Mouse (Mus musculus): ENCODE data around the gene Triobp. TPM values are rescaled to one million over a fixed set of nuclear protein-coding genes. Genes with fewer than 3 reads are reported as not detected.

Gene Triobp
- total RNA-seq, 1 experiment = 30.6 TPM

DNA sequence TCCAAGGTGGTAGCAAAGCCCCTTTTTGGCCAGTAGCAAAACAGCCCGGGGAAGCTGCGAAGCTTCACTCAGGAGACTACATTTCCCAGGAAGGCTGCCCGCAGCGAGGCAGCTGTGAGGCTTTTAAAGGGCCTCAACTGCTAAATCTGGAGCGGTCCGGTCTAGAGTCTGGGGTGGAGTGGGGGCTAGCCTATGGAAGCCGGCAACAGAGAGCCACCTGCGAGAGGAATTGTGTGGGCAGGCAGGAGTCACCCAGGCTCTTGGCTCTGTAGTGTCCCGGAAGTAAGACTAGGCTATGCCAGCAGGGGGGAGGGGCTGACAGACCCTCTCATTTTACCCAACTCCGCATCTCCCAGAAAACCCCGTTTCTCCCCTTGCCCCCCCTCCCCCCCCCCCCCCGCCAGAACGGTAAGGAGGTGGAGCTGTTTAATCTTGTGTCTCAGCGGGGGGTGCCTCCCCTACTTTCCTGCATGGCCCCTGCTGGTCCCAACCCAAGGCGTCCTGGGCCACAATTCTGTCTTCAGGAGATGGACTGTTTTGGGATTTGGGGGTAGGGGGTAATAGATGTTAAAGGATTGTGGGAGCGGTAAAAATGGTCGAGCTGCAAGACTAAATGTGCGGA is 78.3 kb downstream of the Triobp start:
- H3K9ac ChIP-seq (ENCODE audit: insufficient read depth, low read depth, low read length, poor library complexity, severe bottlenecking) = no peak overlapping the region
- H3K27ac ChIP-seq (ENCODE audit: insufficient read depth, low read depth, low read length, poor library complexity, severe bottlenecking) = no peak overlapping the region
- TF ChIP-seq HCFC1 (IDR thresholded peaks at IDR 0.05; ENCODE audit: borderline replicate concordance, insufficient read depth, low read length) (0 out of 2 replicates have a peak, but pooled peaks have one; percentile 47), CHD2 (IDR thresholded peaks at IDR 0.05; ENCODE audit: low read depth, low read length) (no peak), MAFK (IDR thresholded peaks at IDR 0.05; ENCODE audit: insufficient read depth, low read depth, low read length) (no peak)
- H3K9me3 ChIP-seq (ENCODE audit: control insufficient read depth, insufficient read depth, low read depth, low read length) = no peaks in the 10 kb centered on the region
- DNase-seq (ENCODE audit: low read depth, low spot score) = no peak
- no peaks in the 10 kb centered on the region for H3K36me3 ChIP-seq (ENCODE audit: control insufficient read depth, insufficient read depth, low read length, poor library complexity, severe bottlenecking)
- in situ Hi-C loops (cut with MboI; ENCODE audit: low sequenced_read_pairs in 2 of 2, unreplicated experiment in 2 of 2) = no loop called here
- peaks cover 8 to 17% of the 10 kb centered on the region in 2 experiments; a peak in 2 of 4 replicates for H3K4me1 ChIP-seq (ENCODE audit: control insufficient read depth in 2 of 2, insufficient read depth in 2 of 2, low read length in 2 of 2, poor library complexity in 1 of 2)
- peak overlapping the region in 1 of 2 experiments; percentile 30; a peak in 1 of 4 replicates for H3K4me3 ChIP-seq (ENCODE audit: insufficient read depth in 1 of 2, low read depth in 1 of 2, low read length in 2 of 2, poor library complexity in 1 of 2, severe bottlenecking in 1 of 2)

DNA sequence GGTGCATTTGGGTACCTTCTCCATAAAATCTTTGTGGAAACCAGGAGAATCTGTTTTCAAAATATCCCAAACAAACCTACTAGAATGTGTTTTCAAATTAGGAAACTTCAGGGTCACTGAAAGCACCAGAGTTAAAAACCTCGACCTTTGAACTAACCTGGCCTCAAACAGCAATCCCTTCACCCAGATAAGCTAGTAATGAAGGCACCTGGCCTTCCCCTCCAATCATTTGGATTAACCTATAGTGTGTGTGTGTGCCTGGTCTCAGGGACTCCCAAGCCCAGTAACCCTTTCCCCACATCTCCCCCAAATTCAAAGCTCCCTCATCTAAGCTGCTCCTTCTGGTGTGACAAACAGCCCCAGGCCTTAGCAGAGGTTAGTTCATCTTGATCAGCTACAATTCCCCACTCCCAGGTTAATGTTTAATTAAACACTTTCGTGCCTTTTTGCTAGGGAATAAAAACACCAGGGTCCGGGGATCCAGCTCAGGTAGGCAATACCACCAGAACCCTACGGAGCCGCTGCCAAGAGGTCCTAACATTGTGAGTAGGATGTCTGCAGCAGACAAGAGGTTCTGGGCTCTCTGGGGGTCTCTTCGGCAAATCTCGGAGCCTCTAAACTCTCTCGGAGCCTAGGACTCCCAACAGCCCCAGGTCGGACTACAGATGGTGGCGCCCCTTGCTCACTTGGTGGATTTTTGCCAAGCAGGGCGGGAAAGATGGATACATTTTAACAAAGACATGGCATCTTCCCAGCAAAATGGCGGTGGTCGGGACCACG is 79.2 kb downstream of the Triobp start:
- H3K9me3 ChIP-seq (ENCODE audit: control insufficient read depth, insufficient read depth, low read depth, low read length) = no peaks in the 10 kb centered on the region
- in situ Hi-C loops (cut with MboI; ENCODE audit: low sequenced_read_pairs in 2 of 2, unreplicated experiment in 2 of 2) = no loop called here
- H3K4me1 ChIP-seq (ENCODE audit: control insufficient read depth in 2 of 2, insufficient read depth in 2 of 2, low read length in 2 of 2, poor library complexity in 1 of 2) = peaks cover 8 to 21% of the 10 kb centered on the region in 2 experiments; a peak in 2 of 4 replicates
- no peak for TF ChIP-seq ZNF384 (IDR thresholded peaks at IDR 0.05; ENCODE audit: low read depth, low read length)
- TF ChIP-seq CHD2 (IDR thresholded peaks at IDR 0.05; ENCODE audit: low read depth, low read length) = no peak
- no peak for TF ChIP-seq MAFK (IDR thresholded peaks at IDR 0.05; ENCODE audit: insufficient read depth, low read depth, low read length)
- TF ChIP-seq ZC3H11A (IDR thresholded peaks at IDR 0.05; ENCODE audit: borderline replicate concordance, low read depth, low read length) = no peak
- no peak for TF ChIP-seq HCFC1 (IDR thresholded peaks at IDR 0.05; ENCODE audit: borderline replicate concordance, insufficient read depth, low read length)
- H3K4me3 ChIP-seq (ENCODE audit: insufficient read depth in 1 of 2, low read depth in 1 of 2, low read length in 2 of 2, poor library complexity in 1 of 2, severe bottlenecking in 1 of 2) = peak overlapping the region in 1 of 2 experiments; percentile 76; a peak in 3 of 4 replicates
- H3K27ac ChIP-seq (ENCODE audit: insufficient read depth, low read depth, low read length, poor library complexity, severe bottlenecking) = no peak overlapping the region
- no peaks in the 10 kb centered on the region for H3K36me3 ChIP-seq (ENCODE audit: control insufficient read depth, insufficient read depth, low read length, poor library complexity, severe bottlenecking)
- no peak for DNase-seq (ENCODE audit: low read depth, low spot score)
- H3K9ac ChIP-seq (ENCODE audit: insufficient read depth, low read depth, low read length, poor library complexity, severe bottlenecking) = peak overlapping the region; percentile 90; the same call in 1 of the 2 replicates

DNA sequence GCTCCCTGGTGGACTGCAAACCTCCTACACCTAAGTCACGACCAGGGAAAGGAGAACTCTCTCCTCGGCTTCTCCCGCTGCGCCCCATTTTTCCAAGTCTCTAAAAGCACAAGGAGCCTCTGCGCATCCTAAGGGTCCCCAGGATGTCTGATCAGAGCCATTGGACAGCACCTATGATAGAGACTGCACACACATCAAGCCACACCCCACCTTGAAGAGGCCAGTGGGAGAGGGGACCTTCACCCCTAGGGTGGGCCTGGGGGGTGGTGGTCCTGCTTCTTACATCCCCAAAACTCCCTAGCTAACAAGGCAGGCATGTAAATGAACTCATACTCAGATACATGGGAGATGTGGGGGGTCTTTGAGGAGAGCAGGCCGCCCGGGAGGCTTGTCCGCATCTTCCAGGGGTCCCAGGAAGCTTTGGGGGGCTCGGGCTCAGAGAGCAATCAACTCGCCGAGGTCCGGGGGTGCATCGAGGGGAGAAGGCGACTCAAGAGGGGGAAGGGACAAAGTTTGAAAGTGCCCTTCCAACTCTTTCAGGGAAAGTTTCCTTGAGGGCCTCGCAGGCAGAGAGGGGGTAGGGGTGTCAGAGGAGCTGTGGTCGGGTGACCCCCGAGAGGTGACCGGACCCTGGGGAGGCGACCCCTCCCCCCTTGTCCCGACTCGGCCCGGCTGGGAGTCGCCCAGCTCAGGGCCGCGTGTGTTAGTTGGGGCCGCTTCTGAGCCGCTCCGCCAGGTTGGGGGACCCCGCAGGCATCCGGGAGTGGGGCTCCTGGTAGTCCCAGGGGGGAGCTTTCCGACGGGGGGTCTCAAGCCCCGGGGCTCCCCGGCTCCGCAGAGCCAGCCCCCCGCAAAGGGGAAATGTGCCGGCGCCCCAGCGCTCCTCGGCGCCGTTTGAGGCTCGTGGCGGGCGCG is 80.0 kb downstream of the Triobp start:
- in situ Hi-C loops (cut with MboI; ENCODE audit: low sequenced_read_pairs in 2 of 2, unreplicated experiment in 2 of 2) = no loop called here
- Histone ChIP-seq H3K27ac (ENCODE audit: insufficient read depth, low read depth, low read length, poor library complexity, severe bottlenecking) (no peak overlapping the region), H3K36me3 (ENCODE audit: control insufficient read depth, insufficient read depth, low read length, poor library complexity, severe bottlenecking) (no peaks in the 10 kb centered on the region), H3K9me3 (ENCODE audit: control insufficient read depth, insufficient read depth, low read depth, low read length) (no peaks in the 10 kb centered on the region), H3K9ac (ENCODE audit: insufficient read depth, low read depth, low read length, poor library complexity, severe bottlenecking) (peak overlapping the region; percentile 90), H3K4me3 (ENCODE audit: insufficient read depth in 1 of 2, low read depth in 1 of 2, low read length in 2 of 2, poor library complexity in 1 of 2, severe bottlenecking in 1 of 2) (peak overlapping the region; percentile 76), H3K4me1 (ENCODE audit: control insufficient read depth in 2 of 2, insufficient read depth in 2 of 2, low read length in 2 of 2, poor library complexity in 1 of 2) (peaks cover 8 to 21% of the 10 kb centered on the region in 2 experiments; a peak in 2 of 4 replicates)
- DNase-seq (ENCODE audit: low read depth, low spot score) = no peak
- TF ChIP-seq ZC3H11A (IDR thresholded peaks at IDR 0.05; ENCODE audit: borderline replicate concordance, low read depth, low read length) (no peak), MAFK (IDR thresholded peaks at IDR 0.05; ENCODE audit: insufficient read depth, low read depth, low read length) (no peak), ZNF384 (IDR thresholded peaks at IDR 0.05; ENCODE audit: low read depth, low read length) (no peak), CHD2 (IDR thresholded peaks at IDR 0.05; ENCODE audit: low read depth, low read length) (no peak), HCFC1 (IDR thresholded peaks at IDR 0.05; ENCODE audit: borderline replicate concordance, insufficient read depth, low read length) (no peak)

- peak; percentile 71 for DNase-seq (ENCODE audit: low read depth, low spot score)
- no peak for TF ChIP-seq CHD2 (IDR thresholded peaks at IDR 0.05; ENCODE audit: low read depth, low read length)
- no peak for TF ChIP-seq ZNF384 (IDR thresholded peaks at IDR 0.05; ENCODE audit: low read depth, low read length)
- no peak for TF ChIP-seq MAFK (IDR thresholded peaks at IDR 0.05; ENCODE audit: insufficient read depth, low read depth, low read length)
- TF ChIP-seq ZC3H11A (IDR thresholded peaks at IDR 0.05; ENCODE audit: borderline replicate concordance, low read depth, low read length) = no peak
- TF ChIP-seq HCFC1 (IDR thresholded peaks at IDR 0.05; ENCODE audit: borderline replicate concordance, insufficient read depth, low read length) = no peak
These were observed 80.8 kb downstream of the Triobp start, which contains the start of gene H1f0 for GRCm38 (mm10) chr15:79028237-79028738. TSS of gene H1f0 (plus strand) at chr15:79028450.

More at GRCm38 (mm10) chr15:79028237-79028738, 80.8 kb downstream of the Triobp start, which contains the start of gene H1f0:
- in situ Hi-C loops (cut with MboI; ENCODE audit: low sequenced_read_pairs in 2 of 2, unreplicated experiment in 2 of 2) = no loop called here
- Histone ChIP-seq H3K9ac (ENCODE audit: insufficient read depth, low read depth, low read length, poor library complexity, severe bottlenecking) (peak within 1 kb of the TSS; percentile 90), H3K9me3 (ENCODE audit: control insufficient read depth, insufficient read depth, low read depth, low read length) (no peaks in the 10 kb centered on the region), H3K27ac (ENCODE audit: insufficient read depth, low read depth, low read length, poor library complexity, severe bottlenecking) (no peak within 1 kb of the TSS), H3K4me3 (ENCODE audit: insufficient read depth in 1 of 2, low read depth in 1 of 2, low read length in 2 of 2, poor library complexity in 1 of 2, severe bottlenecking in 1 of 2) (peak within 1 kb of the TSS; percentile 76), H3K36me3 (ENCODE audit: control insufficient read depth, insufficient read depth, low read length, poor library complexity, severe bottlenecking) (no peaks in the 10 kb centered on the region), H3K4me1 (ENCODE audit: control insufficient read depth in 2 of 2, insufficient read depth in 2 of 2, low read length in 2 of 2, poor library complexity in 1 of 2) (peaks cover 8 to 21% of the 10 kb centered on the region in 2 experiments; a peak in 2 of 4 replicates)

All from ES-E14 (cell line).